Mouse (Mus musculus): ENCODE results near the gene Banp.
A peak's percentile ranks its signal among the peaks of the same experiment; 100 is the strongest.

The Banp gene

GRCm38 (mm10) chr8:121926266-121926665 lies 23.3 kb upstream of the Banp start:
- DNase-seq (ENCODE audit: low spot score in 2 of 2) = no peak

GRCm38 (mm10) chr8:121927316-121927715 lies 22.2 kb upstream of the Banp start:
- peak in 1 of 2 experiments; percentile 42 for DNase-seq (ENCODE audit: low spot score in 2 of 2)

- DNase-seq (ENCODE audit: low spot score in 2 of 2) = no peak
These were observed 19.5 kb upstream of the Banp start for GRCm38 (mm10) chr8:121930047-121930446.

GRCm38 (mm10) chr8:121931571-121931970 lies 18.0 kb upstream of the Banp start:
- DNase-seq (ENCODE audit: low spot score in 2 of 2) = no peak

GRCm38 (mm10) chr8:121932026-121932667 lies 17.4 kb upstream of the Banp start:
- DNase-seq (ENCODE audit: low spot score in 2 of 2) = no peak

GRCm38 (mm10) chr8:121932668-121933520 lies 16.7 kb upstream of the Banp start:
- no peak for DNase-seq (ENCODE audit: low spot score in 2 of 2)

GRCm38 (mm10) chr8:121934506-121934905 lies 15.0 kb upstream of the Banp start:
- DNase-seq (ENCODE audit: low spot score in 2 of 2) = peak in 1 of 2 experiments; percentile 54

GRCm38 (mm10) chr8:121934923-121935322 lies 14.6 kb upstream of the Banp start:
- no peak for DNase-seq (ENCODE audit: low spot score in 2 of 2)

- DNase-seq (ENCODE audit: low spot score in 2 of 2) = peak; percentile 93 to 94
These were observed 13.9 kb upstream of the Banp start for GRCm38 (mm10) chr8:121935341-121936294.

- DNase-seq (ENCODE audit: low spot score in 2 of 2) = no peak
These were observed 13.2 kb upstream of the Banp start for GRCm38 (mm10) chr8:121936391-121936790.

GRCm38 (mm10) chr8:121938732-121939131 lies 10.8 kb upstream of the Banp start:
- no peak for DNase-seq (ENCODE audit: low spot score in 2 of 2)

- DNase-seq (ENCODE audit: low spot score in 2 of 2) = no peak
These were observed 6.5 kb upstream of the Banp start for GRCm38 (mm10) chr8:121943057-121943540.

GRCm38 (mm10) chr8:121943716-121944115 lies 5.8 kb upstream of the Banp start:
- DNase-seq (ENCODE audit: low spot score in 2 of 2) = no peak

GRCm38 (mm10) chr8:121944831-121945230 lies 4.7 kb upstream of the Banp start, which contains the start of gene Car5a:
Car5a (minus strand) TSS chr8:121944904.
- no peak for DNase-seq (ENCODE audit: low spot score in 2 of 2)

GRCm38 (mm10) chr8:121946351-121946750 lies 3.2 kb upstream of the Banp start:
- no peak for DNase-seq (ENCODE audit: low spot score in 2 of 2)

GRCm38 (mm10) chr8:121947047-121947752 lies 2.4 kb upstream of the Banp start:
- DNase-seq (ENCODE audit: low spot score in 2 of 2) = no peak

GRCm38 (mm10) chr8:121947753-121948141 lies 1.8 kb upstream of the Banp start:
- DNase-seq (ENCODE audit: low spot score in 2 of 2) = peak; percentile 93 to 94

GRCm38 (mm10) chr8:121948321-121949145 lies 1.0 kb upstream of the Banp start:
- DNase-seq (ENCODE audit: low spot score in 2 of 2) = no peak

GRCm38 (mm10) chr8:121949941-121950748 lies 595 bp downstream of the Banp start:
- peak; percentile 98 to 99 for DNase-seq (ENCODE audit: low spot score in 2 of 2)

All from right cerebral cortex, postnatal 10 days (tissue).